Mouse (Mus musculus) MEL (cell line): Measurements from ENCODE around the gene Tnfsf11.

Experiments used
- CTCF ChIP-seq, 3 experiments: IDR thresholded peaks in 2 of 3; conservative IDR thresholded peaks in 1 of 3; 2 replicates each; pipeline ENCODE4 v1.5.1; 2011 to 2012; ENCODE audit warnings: low read length in 3 of 3, low read depth in 2 of 3, mild to moderate bottlenecking in 2 of 3, improper control_type of control experiment in 1 of 3, inconsistent platforms in 1 of 3, mixed read lengths in 1 of 3, moderate library complexity in 1 of 3; ENCODE audit not compliant: control insufficient read depth in 1 of 3, insufficient read depth in 1 of 3, poor library complexity in 1 of 3, severe bottlenecking in 1 of 3
- GATA1 ChIP-seq: IDR thresholded peaks from 2 replicates; pipeline ENCODE4 v1.6.1; 2011; ENCODE audit warnings: low read depth, low read length, improper control_type of control experiment
- MEF2A ChIP-seq: IDR thresholded peaks from 2 replicates; pipeline ENCODE4 v1.6.1; 2014; ENCODE audit warnings: low read depth, mild to moderate bottlenecking, inconsistent platforms, low read length, improper control_type of control experiment; ENCODE audit not compliant: poor library complexity, insufficient replicate concordance, severe bottlenecking; ENCODE audit errors: extremely low read depth
- POLR2A ChIP-seq, 2 experiments: IDR thresholded peaks; 2 replicates each; pipeline ENCODE4 v1.6.1; 2011 to 2012; ENCODE audit warnings: low read length in 2 of 2, mild to moderate bottlenecking in 2 of 2, control low read depth in 1 of 2, improper control_type of control experiment in 1 of 2, low read depth in 1 of 2, moderate library complexity in 1 of 2; ENCODE audit not compliant: control insufficient read depth in 1 of 2, insufficient read depth in 1 of 2, poor library complexity in 1 of 2
- POLR2AphosphoS2 ChIP-seq: IDR thresholded peaks from 2 replicates; pipeline ENCODE4 v1.6.1; 2011; ENCODE audit warnings: low read length, improper control_type of control experiment
- ZKSCAN1 ChIP-seq: IDR thresholded peaks from 2 replicates; pipeline ENCODE4 v1.6.1; 2012; ENCODE audit warnings: low read depth, mild to moderate bottlenecking, inconsistent platforms, low read length, improper control_type of control experiment, moderate library complexity
- ZMIZ1 ChIP-seq: IDR thresholded peaks from 2 replicates; pipeline ENCODE4 v1.6.1; 2012; ENCODE audit warnings: low read depth, mild to moderate bottlenecking, inconsistent platforms, low read length, improper control_type of control experiment, moderate library complexity

GRCm38 (mm10) chr14:78351544-78351943 is 43.7 kb upstream of the Tnfsf11 start:
- TF ChIP-seq POLR2AphosphoS2 (no peak), CTCF (IDR thresholded peaks at IDR 0.05 in 2 of 3, conservative IDR thresholded peaks at IDR 0.05 in 1 of 3; ENCODE audit: control insufficient read depth in 1 of 3, insufficient read depth in 1 of 3, low read depth in 2 of 3, low read length in 3 of 3, poor library complexity in 1 of 3, severe bottlenecking in 1 of 3) (no peak), ZKSCAN1 (no peak), MEF2A (no peak), GATA1 (no peak), POLR2A (IDR thresholded peaks at IDR 0.05; ENCODE audit: control insufficient read depth in 1 of 2, insufficient read depth in 1 of 2, low read depth in 1 of 2, low read length in 2 of 2, poor library complexity in 1 of 2) (no peak), ZMIZ1 (no peak)
